Mouse (Mus musculus) T-cell, adult 2 months (primary cell): Measurements from ENCODE around the gene Serpina3m.
"Not testable (repeated sequence)": the region's sequence is repeated elsewhere in the genome, so short reads cannot be mapped to it uniquely, and the experiment has no call there.

ENCODE experiments used
- DNase-seq: peaks from one replicate; pipeline ENCODE4 v3.0.0; 2022; ENCODE audit warnings: low spot score

Serpina3m gene

GRCm38 (mm10) chr12:104388477-104388876 is 50.2 kb downstream of the Serpina3m start:
- no peak for DNase-seq

GRCm38 (mm10) chr12:104391057-104391456 is 52.8 kb downstream of the Serpina3m start:
- DNase-seq = not testable (repeated sequence)

GRCm38 (mm10) chr12:104403968-104404367 is 65.7 kb downstream of the Serpina3m start:
- DNase-seq = no peak

GRCm38 (mm10) chr12:104406454-104406885 is 68.2 kb downstream of the Serpina3m start, which contains the start of gene Serpina3n:
Gene Serpina3n, plus strand, starts transcription at chr12:104406729.
- no peak for DNase-seq

GRCm38 (mm10) chr12:104412507-104412906 is 74.2 kb downstream of the Serpina3m start:
- no peak for DNase-seq

GRCm38 (mm10) chr12:104414576-104414975 is 76.3 kb downstream of the Serpina3m start:
- DNase-seq = no peak

- DNase-seq = no peak
Measured at GRCm38 (mm10) chr12:104415625-104416315, 77.5 kb downstream of the Serpina3m start.

GRCm38 (mm10) chr12:104418340-104419135 is 80.3 kb downstream of the Serpina3m start:
- peak; percentile 18 for DNase-seq

- no peak for DNase-seq
Measured at GRCm38 (mm10) chr12:104419136-104419462, 80.8 kb downstream of the Serpina3m start.

- DNase-seq = no peak
Measured at GRCm38 (mm10) chr12:104422615-104423392, 84.5 kb downstream of the Serpina3m start.

GRCm38 (mm10) chr12:104425591-104425990 is 87.3 kb downstream of the Serpina3m start:
- no peak for DNase-seq

- DNase-seq = no peak
Measured at GRCm38 (mm10) chr12:104426915-104427314, 88.6 kb downstream of the Serpina3m start.

GRCm38 (mm10) chr12:104431359-104431758 is 93.1 kb downstream of the Serpina3m start:
- no peak for DNase-seq

- no peak for DNase-seq
Measured at GRCm38 (mm10) chr12:104433214-104433613, 94.9 kb downstream of the Serpina3m start.

- DNase-seq = no peak
Measured at GRCm38 (mm10) chr12:104433951-104434735, 95.9 kb downstream of the Serpina3m start.

- peak; percentile 9 for DNase-seq
Measured at GRCm38 (mm10) chr12:104440087-104440760, 101.9 kb downstream of the Serpina3m start.

- DNase-seq = no peak
Measured at GRCm38 (mm10) chr12:104443716-104444115, 105.4 kb downstream of the Serpina3m start.
